Mouse (Mus musculus): ENCODE measurements at regions not wholly inside any gene's neighbourhood (a gene's known extent, or its start where the extent isn't known, plus 50 kb on each side); places are given as distances from the start of the nearest gene placed in this dataset.

- H3K4me3 ChIP-seq (replicated peaks in 1 of 3; ENCODE audit: low read depth in 2 of 3, low read length in 2 of 3, poor library complexity in 1 of 3): peak overlapping the region in 1 of 3 experiments; percentile 2
- no peaks in the 10 kb centered on the region for H3K4me1 ChIP-seq (ENCODE audit: control insufficient read depth in 1 of 2, insufficient read depth in 2 of 2)
- no peaks in the 10 kb centered on the region for H3K27me3 ChIP-seq (replicated peaks)
- TF ChIP-seq UBTF (IDR thresholded peaks at IDR 0.05; ENCODE audit: low read depth, low read length) (no peak), HCFC1 (IDR thresholded peaks at IDR 0.05; ENCODE audit: low read depth, low read length) (no peak), CHD1 (IDR thresholded peaks at IDR 0.05; ENCODE audit: low read depth, low read length) (no peak), ZKSCAN1 (IDR thresholded peaks at IDR 0.05; ENCODE audit: borderline replicate concordance, low read depth, low read length) (no peak), PAX5 (IDR thresholded peaks at IDR 0.05; ENCODE audit: low read length) (no peak), RAD21 (IDR thresholded peaks at IDR 0.05; ENCODE audit: low read depth, low read length) (no peak), ZMIZ1 (IDR thresholded peaks at IDR 0.05; ENCODE audit: low read depth, low read length) (no peak), EP300 (IDR thresholded peaks at IDR 0.05; ENCODE audit: low read length) (no peak), USF2 (conservative IDR thresholded peaks at IDR 0.05; ENCODE audit: low read depth, low read length) (no peak), NELFE (IDR thresholded peaks at IDR 0.05; ENCODE audit: low read depth, low read length) (no peak)
- H3K36me3 ChIP-seq (replicated peaks in 1 of 2; ENCODE audit: control insufficient read depth in 1 of 2, insufficient read depth in 1 of 2, low read length in 1 of 2): no peaks in the 10 kb centered on the region
- in situ Hi-C loops (cut with MboI; ENCODE audit: low pct_ligation_motif_present, low pct_unique_long_range_greater_than_20kb, low sequenced_read_pairs) (no loop called here), dilution Hi-C loops (cut with MboI; ENCODE audit: extremely low pct_ligation_motif_present, extremely low pct_unique_long_range_greater_than_20kb, low sequenced_read_pairs) (no loop called here)
- no peak overlapping the region for H3K9ac ChIP-seq (ENCODE audit: insufficient read depth, low read depth)
- no peak overlapping the region for H3K27ac ChIP-seq (ENCODE audit: insufficient read depth, low read depth)
- no peaks in the 10 kb centered on the region for H3K79me2 ChIP-seq (replicated peaks; ENCODE audit: control insufficient read depth, extremely low read depth, insufficient read depth, poor library complexity, severe bottlenecking)
- H3K9me3 ChIP-seq (replicated peaks; ENCODE audit: low read length): peaks cover 47% of the 10 kb centered on the region
- no peak overlapping the region for H3K4me2 ChIP-seq (ENCODE audit: insufficient read depth, low read depth, poor library complexity, severe bottlenecking)
- no peak for DNase-seq (ENCODE audit: extremely low read depth)
Observed at GRCm38 (mm10) chr12:20233454-20233831, 279.1 kb downstream of the Gm21863 start.

DNA sequence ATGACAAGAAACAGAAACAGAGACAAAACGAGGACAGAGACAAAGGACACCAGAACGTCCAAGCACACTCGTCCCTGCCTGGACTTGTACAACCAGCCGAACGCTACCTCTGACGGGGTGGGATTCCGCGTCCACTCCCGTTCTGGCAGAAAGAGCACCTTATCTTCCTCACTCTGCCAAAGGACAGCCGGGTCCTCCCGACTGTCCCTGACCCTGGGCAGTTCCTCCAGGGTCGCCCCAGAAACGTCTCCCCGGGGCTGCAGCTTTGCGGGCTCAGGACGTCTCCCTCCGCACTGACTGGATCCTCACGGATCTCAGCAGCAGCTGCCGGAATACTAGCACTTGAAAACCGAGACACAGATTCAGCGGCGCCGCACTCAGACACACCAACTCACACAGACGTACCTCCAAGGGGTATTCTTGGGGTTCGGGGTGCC, 279.6 kb downstream of the Gm21863 start:
- no peak overlapping the region for H3K9ac ChIP-seq (ENCODE audit: insufficient read depth, low read depth)
- no peaks in the 10 kb centered on the region for H3K27me3 ChIP-seq (replicated peaks)
- DNase-seq (ENCODE audit: extremely low read depth): no peak
- no peak overlapping the region for H3K27ac ChIP-seq (ENCODE audit: insufficient read depth, low read depth)
- no peak overlapping the region for H3K4me2 ChIP-seq (ENCODE audit: insufficient read depth, low read depth, poor library complexity, severe bottlenecking)
- no peaks in the 10 kb centered on the region for H3K36me3 ChIP-seq (replicated peaks in 1 of 2; ENCODE audit: control insufficient read depth in 1 of 2, insufficient read depth in 1 of 2, low read length in 1 of 2)
- peak; percentile 34; the same call in 1 of the 2 replicates for TF ChIP-seq PAX5 (IDR thresholded peaks at IDR 0.05; ENCODE audit: low read length)
- no peak for TF ChIP-seq ELF1 (IDR thresholded peaks at IDR 0.05; ENCODE audit: low read depth, low read length)
- TF ChIP-seq POLR2A (IDR thresholded peaks at IDR 0.05; ENCODE audit: low read depth, low read length): no peak
- H3K9me3 ChIP-seq (replicated peaks; ENCODE audit: low read length): peaks cover 44% of the 10 kb centered on the region
- in situ Hi-C loops (cut with MboI; ENCODE audit: low pct_ligation_motif_present, low pct_unique_long_range_greater_than_20kb, low sequenced_read_pairs): no loop called here
- peak overlapping the region in 1 of 3 experiments; percentile 7 for H3K4me3 ChIP-seq (replicated peaks in 1 of 3; ENCODE audit: low read depth in 2 of 3, low read length in 2 of 3, poor library complexity in 1 of 3)
- H3K4me1 ChIP-seq (ENCODE audit: control insufficient read depth in 1 of 2, insufficient read depth in 2 of 2): no peaks in the 10 kb centered on the region
- no peaks in the 10 kb centered on the region for H3K79me2 ChIP-seq (replicated peaks; ENCODE audit: control insufficient read depth, extremely low read depth, insufficient read depth, poor library complexity, severe bottlenecking)
- dilution Hi-C loops (cut with MboI; ENCODE audit: extremely low pct_ligation_motif_present, extremely low pct_unique_long_range_greater_than_20kb, low sequenced_read_pairs): no loop called here
